Mouse (Mus musculus): ENCODE results near the gene Atp6v0c.

Atp6v0c gene

DNA sequence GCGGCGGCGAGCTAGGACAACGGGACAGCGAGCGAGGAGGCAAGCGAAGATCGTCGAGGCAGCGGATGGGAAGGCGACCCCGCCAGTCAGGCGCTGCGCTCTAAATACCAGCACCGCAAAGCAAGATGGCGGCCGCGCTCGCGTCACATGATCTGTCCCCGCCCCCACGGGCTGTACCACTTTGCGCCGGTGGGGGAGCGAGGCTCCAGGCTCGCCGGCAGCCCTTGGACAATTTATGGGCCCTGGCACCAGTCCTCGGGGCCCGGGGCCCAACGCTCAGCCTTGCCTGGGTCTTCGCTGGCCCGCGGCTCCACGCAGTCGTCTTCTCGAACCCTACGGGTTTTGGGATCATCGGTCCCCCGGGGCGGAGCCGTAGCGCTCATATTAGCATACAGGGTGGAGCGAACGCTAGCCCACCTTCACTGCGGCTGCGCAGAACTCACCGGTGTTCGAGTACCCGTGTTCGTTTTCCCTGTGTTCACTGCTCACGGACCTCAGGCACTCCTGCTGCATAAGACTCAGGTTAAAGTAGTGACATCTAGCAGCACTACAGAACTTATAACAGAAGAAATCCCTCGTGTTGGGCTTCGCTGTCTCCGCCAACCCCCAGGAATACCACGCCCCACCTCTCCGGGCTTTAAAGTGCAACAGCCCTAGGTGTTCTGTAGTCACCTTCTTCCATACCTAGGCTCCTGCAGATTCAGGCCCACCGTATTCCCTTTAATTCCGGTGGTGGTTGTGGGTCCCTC lies at the start of gene Atp6v0c:
TSS of gene Atp6v0c (minus strand) at position 386 of the 749 bp plus-strand sequence.
- peak; percentile 97 for DNase-seq (ENCODE audit: low read depth, low spot score)

- DNase-seq (ENCODE audit: low read depth, low spot score): no peak
Observed at GRCm38 (mm10) chr17:24216836-24217235, 47.3 kb upstream of the Atp6v0c start.

DNA sequence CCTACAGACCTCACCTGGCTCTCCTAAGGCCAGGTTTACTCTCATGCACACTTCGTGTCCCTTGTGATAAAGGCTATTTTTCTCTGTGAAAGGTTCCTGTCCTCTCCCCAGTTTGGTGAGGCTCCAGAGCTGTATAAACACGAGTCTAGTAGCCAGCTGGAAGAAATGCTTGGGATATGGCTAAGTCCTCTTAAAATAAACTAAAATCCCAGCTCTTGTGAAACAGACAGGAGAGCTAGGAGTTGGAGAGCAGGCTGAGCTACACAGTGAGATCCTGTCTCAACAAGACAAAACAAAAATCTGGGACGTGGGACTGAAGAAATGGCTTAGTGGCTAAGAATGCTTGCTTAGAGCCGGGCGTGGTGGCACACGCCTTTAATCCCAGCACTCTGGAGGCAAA lies 43.7 kb upstream of the Atp6v0c start:
- DNase-seq (ENCODE audit: low read depth, low spot score): no peak

GRCm38 (mm10) chr17:24212441-24213018 lies 43.0 kb upstream of the Atp6v0c start:
- no peak for DNase-seq (ENCODE audit: low read depth, low spot score)

- DNase-seq (ENCODE audit: low read depth, low spot score): peak; percentile 70
Observed at GRCm38 (mm10) chr17:24211631-24212440, 42.3 kb upstream of the Atp6v0c start.

DNA sequence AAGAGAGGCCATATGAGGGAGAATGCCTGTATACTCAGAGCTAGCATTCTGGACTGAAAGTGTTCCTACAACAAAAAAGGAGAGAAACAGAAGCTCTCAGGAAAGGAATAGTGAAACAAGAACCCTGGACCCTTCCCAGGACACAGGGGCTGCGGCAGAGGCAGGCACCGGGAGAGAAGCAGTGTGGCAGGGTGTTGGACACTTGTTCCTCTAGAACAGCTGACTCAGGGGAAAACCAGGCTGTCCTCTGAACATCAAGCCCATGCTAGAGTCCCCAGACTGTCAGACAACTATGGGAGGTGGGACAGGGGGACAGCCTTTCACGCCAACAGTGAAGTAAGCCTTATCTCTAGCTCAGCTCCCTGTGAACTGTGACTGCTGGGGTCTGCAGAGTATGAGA lies 41.1 kb upstream of the Atp6v0c start:
- DNase-seq (ENCODE audit: low read depth, low spot score): no peak

DNA sequence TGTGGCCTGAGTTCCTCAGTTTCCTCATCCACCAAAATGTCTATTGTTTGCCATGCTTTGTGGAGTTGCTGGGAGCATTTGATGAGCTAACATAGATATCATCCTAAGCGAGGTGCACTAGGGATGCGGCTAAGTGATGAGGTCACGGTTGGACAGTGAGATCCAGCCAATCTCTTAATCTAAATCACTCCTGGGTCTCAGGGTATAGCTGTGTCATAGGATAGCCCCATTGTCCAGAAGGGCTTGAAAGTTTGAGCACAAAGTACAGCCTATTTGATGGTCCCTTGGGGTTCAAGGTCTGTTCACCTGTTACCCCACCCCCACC lies 40.4 kb upstream of the Atp6v0c start:
- DNase-seq (ENCODE audit: low read depth, low spot score): no peak

DNA sequence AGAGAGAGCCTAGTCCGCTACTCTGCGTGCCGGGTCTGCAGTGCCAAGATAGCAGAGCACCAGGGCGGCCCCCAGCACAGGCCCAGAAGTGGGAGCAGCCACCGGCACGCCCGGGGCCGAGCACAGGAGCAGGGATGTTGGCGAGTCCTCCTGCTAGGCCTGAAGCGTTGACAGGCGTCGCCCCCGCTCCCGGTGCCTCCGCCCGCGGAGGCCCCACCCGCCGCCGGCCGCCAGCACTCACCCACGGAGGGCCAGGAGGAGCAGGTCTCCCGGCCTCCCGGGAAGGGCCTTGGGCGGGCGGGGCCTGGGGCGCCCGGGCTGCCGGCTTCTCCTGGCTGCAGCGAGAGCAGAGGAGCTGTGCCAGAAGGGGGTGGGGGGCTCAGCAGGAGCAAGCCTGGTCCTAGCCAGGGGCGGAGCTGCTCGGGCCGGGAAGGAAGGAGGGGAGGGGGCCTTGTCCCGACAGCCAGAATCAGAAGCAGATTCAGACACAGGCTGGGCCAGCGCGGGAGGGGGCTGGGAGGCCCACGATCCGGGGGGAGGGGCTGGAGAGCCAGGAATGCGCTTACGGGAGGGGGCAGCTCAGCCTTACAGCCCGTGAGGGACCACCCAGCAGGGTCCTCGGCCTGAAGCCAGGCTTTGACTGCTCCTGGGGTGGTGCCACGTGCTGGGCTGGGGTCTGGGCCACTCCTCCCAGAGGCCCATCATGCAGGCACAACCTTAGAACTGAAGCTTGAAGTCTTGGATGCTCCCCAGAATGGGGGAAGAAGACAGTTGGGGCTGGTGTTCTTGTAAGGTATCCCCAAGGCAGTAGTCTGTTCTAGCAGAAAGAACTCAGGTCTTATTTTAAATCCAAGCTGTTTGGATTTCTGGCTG lies 39.8 kb upstream of the Atp6v0c start, which contains the start of gene Ntn3:
TSS of gene Ntn3 (minus strand) at position 489 of the 873 bp plus-strand sequence.
- DNase-seq (ENCODE audit: low read depth, low spot score): peak; percentile 31

- no peak for DNase-seq (ENCODE audit: low read depth, low spot score)
Observed at GRCm38 (mm10) chr17:24208641-24209042, 39.1 kb upstream of the Atp6v0c start.

- DNase-seq (ENCODE audit: low read depth, low spot score): no peak
Observed at GRCm38 (mm10) chr17:24207768-24208640, 38.5 kb upstream of the Atp6v0c start.

- DNase-seq (ENCODE audit: low read depth, low spot score): peak; percentile 68
Observed at GRCm38 (mm10) chr17:24206451-24207351, 37.2 kb upstream of the Atp6v0c start.

GRCm38 (mm10) chr17:24205908-24206361 lies 36.4 kb upstream of the Atp6v0c start:
- DNase-seq (ENCODE audit: low read depth, low spot score): no peak

- DNase-seq (ENCODE audit: low read depth, low spot score): peak; percentile 91
Observed at GRCm38 (mm10) chr17:24205284-24205888, 35.9 kb upstream of the Atp6v0c start, which contains the start of gene Tbc1d24. TSS of gene Tbc1d24 (minus strand) at chr17:24205562.

DNA sequence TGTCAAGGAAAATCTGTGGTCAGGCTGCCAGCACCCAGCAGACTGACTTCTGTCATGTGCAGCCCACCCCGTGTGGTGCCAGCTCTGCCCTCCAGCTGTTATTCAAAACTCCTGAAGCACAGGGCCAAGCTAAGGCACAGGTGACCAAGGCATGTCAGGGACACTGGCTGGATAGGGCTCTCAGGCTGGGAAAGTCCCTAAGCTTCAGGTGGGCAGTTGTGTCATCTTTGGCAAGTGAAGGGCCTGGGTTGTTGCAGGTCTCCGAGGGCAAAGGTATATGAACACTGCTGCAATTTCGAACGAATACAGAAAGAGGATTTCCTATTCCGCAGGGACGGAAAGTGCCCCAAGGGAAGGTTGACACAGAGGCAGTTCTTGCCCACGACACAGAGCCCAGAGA lies 35.3 kb upstream of the Atp6v0c start:
- no peak for DNase-seq (ENCODE audit: low read depth, low spot score)

DNA sequence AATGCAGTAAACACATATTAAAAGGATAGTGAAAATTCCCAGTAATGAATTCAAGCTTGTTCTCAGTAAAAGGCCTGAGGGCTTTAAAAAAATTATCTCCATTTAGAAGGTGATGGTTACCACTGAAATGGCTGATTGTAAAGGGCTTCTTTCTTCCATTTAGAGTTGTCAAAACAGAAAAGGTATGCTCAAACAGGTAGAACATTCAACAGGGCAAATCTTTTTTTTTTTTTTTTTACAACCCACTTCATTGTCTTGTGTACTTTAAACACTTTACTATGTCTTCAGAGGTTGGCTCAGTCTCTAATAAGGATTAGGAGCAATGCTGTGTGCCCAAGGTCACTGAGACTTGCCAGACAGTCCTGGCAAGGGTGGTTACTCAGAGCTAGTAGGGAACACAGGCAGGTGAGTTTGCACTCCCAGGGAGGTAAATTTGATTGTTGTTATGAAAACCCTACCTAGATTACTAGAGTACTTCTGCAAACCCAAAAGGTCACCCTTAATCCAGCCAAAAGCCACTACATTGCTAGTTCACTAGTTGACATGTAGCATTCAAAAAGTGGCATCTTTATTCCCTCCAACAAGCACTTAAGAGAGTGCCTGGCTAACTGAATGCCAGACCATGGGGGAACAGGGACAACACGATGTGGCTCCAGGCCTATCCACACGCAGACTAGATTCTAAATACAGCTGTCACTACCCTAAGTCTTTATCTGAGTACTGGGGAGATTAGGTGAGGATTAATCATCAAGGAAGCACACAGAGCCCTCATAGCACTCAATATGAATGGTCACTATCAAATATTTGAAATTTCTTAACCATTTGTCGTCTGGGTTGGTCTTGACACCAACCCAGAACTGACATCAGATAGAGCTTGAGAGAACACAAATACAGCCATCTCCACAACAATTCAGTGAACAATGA lies 34.4 kb upstream of the Atp6v0c start:
- DNase-seq (ENCODE audit: low read depth, low spot score): no peak

GRCm38 (mm10) chr17:24203068-24203467 lies 33.6 kb upstream of the Atp6v0c start:
- no peak for DNase-seq (ENCODE audit: low read depth, low spot score)

DNA sequence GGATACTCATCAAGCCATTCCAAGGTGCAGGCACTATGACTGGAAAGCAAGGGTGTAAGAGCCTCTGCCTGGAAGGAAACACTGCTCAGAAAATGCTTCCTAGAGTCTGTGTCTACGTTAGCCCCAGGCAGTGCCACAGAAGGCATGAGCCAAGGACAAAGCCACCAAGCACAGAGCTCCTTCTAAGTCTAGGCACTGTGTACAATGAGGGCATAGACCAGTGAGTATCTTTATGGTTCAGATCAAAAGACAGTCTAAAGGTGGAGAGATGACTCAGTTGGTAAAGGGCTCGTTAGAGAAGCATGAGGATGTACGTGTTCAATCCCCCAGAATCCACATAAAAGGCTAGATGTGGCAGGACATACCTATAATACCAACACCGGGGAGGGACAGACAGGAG lies 31.6 kb upstream of the Atp6v0c start:
- DNase-seq (ENCODE audit: low read depth, low spot score): no peak

DNA sequence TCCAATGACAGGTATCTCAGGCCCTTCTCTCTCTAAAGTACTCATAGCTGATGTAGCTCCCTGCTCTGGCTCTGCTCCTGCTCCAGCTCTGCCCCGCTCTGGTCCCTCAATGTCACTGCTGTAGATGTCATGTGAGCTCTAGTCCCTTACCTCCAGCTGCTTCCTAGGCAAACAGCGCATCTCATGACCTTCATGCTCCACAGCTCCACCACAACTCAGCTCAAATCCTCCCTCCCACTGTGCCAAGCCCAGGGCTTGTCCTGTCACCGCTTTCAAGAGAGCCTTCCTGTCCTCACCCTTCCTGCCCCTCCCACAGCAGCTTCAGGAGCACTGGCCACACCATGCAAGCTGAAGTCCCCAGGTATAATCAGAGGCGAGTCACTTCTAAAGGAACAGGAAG lies 30.2 kb upstream of the Atp6v0c start:
- DNase-seq (ENCODE audit: low read depth, low spot score): no peak

Measured in CD4-positive, CD25-positive, alpha-beta regulatory T cell, adult 2 months (primary cell).